Mouse (Mus musculus): ENCODE results near the gene Sec31b. TPM values are rescaled to one million over a fixed set of nuclear protein-coding genes. Genes with fewer than 3 reads are reported as not detected.
A peak's percentile ranks its signal among the peaks of the same experiment; 100 is the strongest.

Gene Sec31b
- polyA plus RNA-seq (2012; rRNA removed) (1.5 and 1.6 TPM in 2 replicates), polyA plus RNA-seq (2014; fragmentation: Nextera tagmentation; extraction: Ambion mirVana) (0.14 and 0.34 TPM in 2 replicates)

- TF ChIP-seq POLR2A (IDR thresholded peaks at IDR 0.05; ENCODE audit: borderline replicate concordance, extremely low read depth, insufficient read depth, insufficient read length), result no peak
- Histone ChIP-seq H3K4me2 (replicated peaks; ENCODE audit: low read depth, low read length, severe bottlenecking) (peak within 1 kb of the TSS; percentile 71), H3K4me3 (replicated peaks; ENCODE audit: low read length) (peak within 1 kb of the TSS; percentile 42), H3K9ac (ENCODE audit: low read depth, low read length, severe bottlenecking) (peak within 1 kb of the TSS; percentile 47; the same call in 1 of the 2 replicates), H3K9me3 (ENCODE audit: control insufficient read depth, low read length) (peaks cover 5% of the 10 kb centered on the region; the same call in 1 of the 2 replicates), H3K4me1 (ENCODE audit: control insufficient read depth, insufficient read depth, low read length) (peaks cover 3% of the 10 kb centered on the region; the same call in 1 of the 2 replicates), H3K27me3 (ENCODE audit: control insufficient read depth, insufficient read depth, low read length) (peaks cover 3% of the 10 kb centered on the region; the same call in 1 of the 2 replicates), H3K36me3 (ENCODE audit: control insufficient read depth, insufficient read depth, low read length) (peaks cover 28% of the 10 kb centered on the region), H3K27ac (replicated peaks; ENCODE audit: low read depth, low read length) (no peak within 1 kb of the TSS)
- DNase-seq (ENCODE audit: low spot score) (no peak), ATAC-seq (ENCODE audit: low FRiP score, low read depth) (peak; percentile 31; the same call in 1 of the 2 replicates)
- WGBS, result 4% methylated on average over 38 of the region's 47 CpGs
Observed at GRCm38 (mm10) chr19:44545321-44546041, at the start of gene Sec31b. TSS of gene Sec31b (minus strand) at chr19:44545864.

- H3K9me3 ChIP-seq (ENCODE audit: control insufficient read depth, low read length), result no peaks in the 10 kb centered on the region
Observed at GRCm38 (mm10) chr19:44594180-44594579, 48.5 kb upstream of the Sec31b start.

GRCm38 (mm10) chr19:44591638-44592037, 46.0 kb upstream of the Sec31b start:
- Histone ChIP-seq H3K36me3 (ENCODE audit: control insufficient read depth, insufficient read depth, low read length) (no peaks in the 10 kb centered on the region), H3K27ac (replicated peaks; ENCODE audit: low read depth, low read length) (no peak overlapping the region), H3K9ac (ENCODE audit: low read depth, low read length, severe bottlenecking) (no peak overlapping the region), H3K4me3 (replicated peaks; ENCODE audit: low read length) (no peak overlapping the region), H3K4me2 (replicated peaks; ENCODE audit: low read depth, low read length, severe bottlenecking) (no peak overlapping the region), H3K9me3 (ENCODE audit: control insufficient read depth, low read length) (no peaks in the 10 kb centered on the region), H3K27me3 (ENCODE audit: control insufficient read depth, insufficient read depth, low read length) (no peaks in the 10 kb centered on the region), H3K4me1 (ENCODE audit: control insufficient read depth, insufficient read depth, low read length) (no peaks in the 10 kb centered on the region)
- ATAC-seq (ENCODE audit: low FRiP score, low read depth) (no peak), DNase-seq (ENCODE audit: low spot score) (no peak)
- 70% methylated on average over 6 of the region's 6 CpGs for WGBS
- TF ChIP-seq POLR2A (IDR thresholded peaks at IDR 0.05; ENCODE audit: borderline replicate concordance, extremely low read depth, insufficient read depth, insufficient read length), result no peak

More at GRCm38 (mm10) chr19:44594180-44594579, 48.5 kb upstream of the Sec31b start:
- no peak for DNase-seq (ENCODE audit: low spot score)
- Histone ChIP-seq H3K4me2 (replicated peaks; ENCODE audit: low read depth, low read length, severe bottlenecking) (no peak overlapping the region), H3K4me1 (ENCODE audit: control insufficient read depth, insufficient read depth, low read length) (no peaks in the 10 kb centered on the region), H3K27me3 (ENCODE audit: control insufficient read depth, insufficient read depth, low read length) (no peaks in the 10 kb centered on the region), H3K27ac (replicated peaks; ENCODE audit: low read depth, low read length) (no peak overlapping the region), H3K9ac (ENCODE audit: low read depth, low read length, severe bottlenecking) (no peak overlapping the region), H3K36me3 (ENCODE audit: control insufficient read depth, insufficient read depth, low read length) (no peaks in the 10 kb centered on the region), H3K4me3 (replicated peaks; ENCODE audit: low read length) (no peak overlapping the region)
- TF ChIP-seq POLR2A (IDR thresholded peaks at IDR 0.05; ENCODE audit: borderline replicate concordance, extremely low read depth, insufficient read depth, insufficient read length), result no peak
- no peak for ATAC-seq (ENCODE audit: low FRiP score, low read depth)
- 94% methylated on average over 14 of the region's 14 CpGs for WGBS

- no peak overlapping the region for H3K27ac ChIP-seq (replicated peaks; ENCODE audit: low read depth, low read length)
Observed at GRCm38 (mm10) chr19:44590992-44591391, 45.3 kb upstream of the Sec31b start.

GRCm38 (mm10) chr19:44589591-44590223, 44.0 kb upstream of the Sec31b start:
- no peak for ATAC-seq (ENCODE audit: low FRiP score, low read depth)

More at GRCm38 (mm10) chr19:44590992-44591391, 45.3 kb upstream of the Sec31b start:
- H3K9ac ChIP-seq (ENCODE audit: low read depth, low read length, severe bottlenecking), result no peak overlapping the region
- WGBS, result 85% methylated on average over 18 of the region's 18 CpGs
- ATAC-seq (ENCODE audit: low FRiP score, low read depth) (no peak), DNase-seq (ENCODE audit: low spot score) (no peak)
- H3K36me3 ChIP-seq (ENCODE audit: control insufficient read depth, insufficient read depth, low read length), result no peaks in the 10 kb centered on the region
- H3K4me1 ChIP-seq (ENCODE audit: control insufficient read depth, insufficient read depth, low read length), result no peaks in the 10 kb centered on the region
- no peak overlapping the region for H3K4me3 ChIP-seq (replicated peaks; ENCODE audit: low read length)
- TF ChIP-seq POLR2A (IDR thresholded peaks at IDR 0.05; ENCODE audit: borderline replicate concordance, extremely low read depth, insufficient read depth, insufficient read length), result no peak
- no peaks in the 10 kb centered on the region for H3K9me3 ChIP-seq (ENCODE audit: control insufficient read depth, low read length)
- H3K4me2 ChIP-seq (replicated peaks; ENCODE audit: low read depth, low read length, severe bottlenecking), result no peak overlapping the region
- no peaks in the 10 kb centered on the region for H3K27me3 ChIP-seq (ENCODE audit: control insufficient read depth, insufficient read depth, low read length)

More at GRCm38 (mm10) chr19:44589591-44590223, 44.0 kb upstream of the Sec31b start:
- Histone ChIP-seq H3K4me1 (ENCODE audit: control insufficient read depth, insufficient read depth, low read length) (no peaks in the 10 kb centered on the region), H3K9me3 (ENCODE audit: control insufficient read depth, low read length) (no peaks in the 10 kb centered on the region), H3K9ac (ENCODE audit: low read depth, low read length, severe bottlenecking) (no peak overlapping the region), H3K4me3 (replicated peaks; ENCODE audit: low read length) (no peak overlapping the region), H3K4me2 (replicated peaks; ENCODE audit: low read depth, low read length, severe bottlenecking) (no peak overlapping the region), H3K27ac (replicated peaks; ENCODE audit: low read depth, low read length) (no peak overlapping the region), H3K36me3 (ENCODE audit: control insufficient read depth, insufficient read depth, low read length) (no peaks in the 10 kb centered on the region), H3K27me3 (ENCODE audit: control insufficient read depth, insufficient read depth, low read length) (no peaks in the 10 kb centered on the region)
- TF ChIP-seq POLR2A (IDR thresholded peaks at IDR 0.05; ENCODE audit: borderline replicate concordance, extremely low read depth, insufficient read depth, insufficient read length), result no peak
- no peak for DNase-seq (ENCODE audit: low spot score)
- WGBS, result 32% methylated on average over 7 of the region's 7 CpGs
